Mouse (Mus musculus) olfactory bulb, adult 2 months (tissue): ENCODE results near the gene Dhcr24.

Experiments
- CTCF ChIP-seq: fragments of 200-500 bp; IDR thresholded peaks from 2 replicates; pipeline ENCODE4 v1.5.1; 2012; ENCODE audit warnings: low read depth, mild to moderate bottlenecking, low read length, moderate library complexity; ENCODE audit not compliant: insufficient read depth
- POLR2A ChIP-seq: fragments of 200-500 bp; IDR thresholded peaks from 2 replicates; pipeline ENCODE4 v1.6.1; 2012; ENCODE audit warnings: mild to moderate bottlenecking, low read depth, low read length, moderate library complexity; ENCODE audit not compliant: insufficient read depth

DNA sequence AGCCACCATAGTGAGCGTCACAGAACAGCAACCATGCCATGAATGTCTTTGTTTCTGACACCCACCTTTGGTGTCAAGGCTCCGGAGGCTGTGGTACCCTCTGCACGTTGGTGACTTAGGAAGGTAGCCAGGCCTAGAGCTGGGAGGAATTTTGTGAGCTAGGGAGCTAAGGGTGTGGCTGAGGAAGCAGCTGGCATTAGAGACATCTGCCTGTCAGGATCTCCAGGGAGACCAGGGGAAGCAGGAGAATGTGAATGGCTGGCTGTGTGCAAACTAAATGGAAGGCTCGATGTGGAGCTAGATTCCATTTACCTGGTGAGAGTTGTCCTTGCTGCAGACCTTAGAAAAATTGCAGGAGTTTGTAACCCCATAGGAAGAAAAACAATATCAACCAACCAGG lies 23.8 kb downstream of the Dhcr24 start:
- TF ChIP-seq CTCF (no peak), POLR2A (no peak)
